Mouse (Mus musculus) limb, embryonic 10.5 days (tissue): ENCODE measurements around the gene Tnfrsf1a. TPM values are rescaled to one million over a fixed set of nuclear protein-coding genes. Genes with fewer than 3 reads are reported as not detected.
A peak's percentile ranks its signal among the peaks of the same experiment; 100 is the strongest.

Source experiments
- DNase-seq: peaks from one replicate; pipeline ENCODE4 v3.0.0-alpha.2; 2017; ENCODE audit warnings: low spot score
- H3K27ac ChIP-seq: fragments of 300-500 bp; sonication (generic); 2 replicates; pipeline ENCODE4 v1.5.1; 2016; ENCODE audit warnings: mild to moderate bottlenecking
- H3K27me3 ChIP-seq: fragments of 300-500 bp; sonication (generic); 2 replicates; pipeline ENCODE4 v1.6.1; 2016; ENCODE audit warnings: low read depth, mild to moderate bottlenecking; ENCODE audit not compliant: poor library complexity, severe bottlenecking
- H3K36me3 ChIP-seq: fragments of 300-500 bp; sonication (generic); 2 replicates; pipeline ENCODE4 v1.6.1; 2016; ENCODE audit warnings: mild to moderate bottlenecking, moderate library complexity
- H3K4me1 ChIP-seq: fragments of 300-500 bp; sonication (generic); 2 replicates; pipeline ENCODE4 v1.6.1; 2016
- H3K4me3 ChIP-seq: fragments of 300-500 bp; sonication (generic); 2 replicates; pipeline ENCODE4 v1.5.1; 2016; ENCODE audit warnings: mild to moderate bottlenecking, moderate library complexity
- H3K9me3 ChIP-seq: fragments of 300-500 bp; sonication (generic); replicated peaks from 2 replicates; pipeline ENCODE4 v1.6.1; 2016; ENCODE audit warnings: mild to moderate bottlenecking
- WGBS: fragments of 180-500 bp; shearing (Covaris S2); methylation state at CpG from one replicate; pipeline ENCODE4 v1.1.7; 2016; 5-methylcytosine and 5-hydroxymethylcytosine counted together
- polyA plus RNA-seq: library from polyadenylated mRNA; unstranded; fragments of >200 nt; fragmentation: Nextera tagmentation; extraction: Ambion mirVana; gene quantifications from 2 replicates; pipeline ENCODE4 v1.2.1, GENCODE M21; 2016

The Tnfrsf1a gene
- polyA plus RNA-seq, 1 experiment from 2014 or later = 41.8 TPM

DNA sequence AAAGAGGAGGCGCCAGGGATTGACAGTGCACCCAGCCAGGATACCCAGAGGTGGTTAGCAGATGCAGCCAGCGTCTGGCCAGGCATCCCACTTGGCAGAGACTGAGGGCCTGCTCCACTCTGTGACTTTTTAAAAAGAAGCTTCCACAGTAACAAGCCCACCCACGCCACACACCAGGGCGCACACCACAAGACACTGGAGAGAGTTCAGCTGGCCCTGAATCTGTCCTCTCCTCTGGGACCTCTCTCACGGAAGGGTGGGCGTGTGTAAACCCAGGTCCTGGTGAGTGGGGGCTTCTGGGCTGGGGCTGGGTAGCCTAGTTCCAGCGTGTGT is 35.0 kb upstream of the Tnfrsf1a start:
- peak overlapping the region; percentile 93 for H3K27ac ChIP-seq
- no peak for DNase-seq
- WGBS = 63% methylated on average over 7 of the region's 7 CpGs

DNA sequence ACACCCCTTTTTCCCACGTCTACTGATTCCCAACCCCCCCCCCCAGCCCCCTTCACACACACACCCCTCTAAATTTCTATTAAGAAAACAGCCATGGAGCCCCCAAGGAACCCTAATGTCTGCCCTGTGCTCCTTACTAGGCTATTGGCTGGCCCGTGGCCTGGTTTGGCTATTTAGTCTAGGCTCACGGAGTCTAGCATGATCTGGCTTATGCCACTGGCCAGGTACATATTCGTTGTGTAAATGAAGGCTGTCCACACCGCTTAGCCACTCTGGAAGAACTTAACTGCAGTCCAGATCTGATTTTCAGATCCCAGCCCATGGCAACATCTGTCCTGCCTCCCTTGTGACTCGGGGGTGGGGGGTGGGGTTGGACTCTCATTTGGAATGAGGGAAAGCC is 34.4 kb upstream of the Tnfrsf1a start:
- WGBS = 71% methylated on average over 6 of the region's 6 CpGs

More for the DNA sequence above, 35.0 kb upstream of the Tnfrsf1a start:
- Histone ChIP-seq H3K36me3 (peaks cover 22% of the 10 kb centered on the region), H3K9me3 (no peaks in the 10 kb centered on the region), H3K4me1 (peaks cover 39% of the 10 kb centered on the region), H3K4me3 (peak overlapping the region; percentile 56), H3K27me3 (peaks cover 12% of the 10 kb centered on the region)

DNA sequence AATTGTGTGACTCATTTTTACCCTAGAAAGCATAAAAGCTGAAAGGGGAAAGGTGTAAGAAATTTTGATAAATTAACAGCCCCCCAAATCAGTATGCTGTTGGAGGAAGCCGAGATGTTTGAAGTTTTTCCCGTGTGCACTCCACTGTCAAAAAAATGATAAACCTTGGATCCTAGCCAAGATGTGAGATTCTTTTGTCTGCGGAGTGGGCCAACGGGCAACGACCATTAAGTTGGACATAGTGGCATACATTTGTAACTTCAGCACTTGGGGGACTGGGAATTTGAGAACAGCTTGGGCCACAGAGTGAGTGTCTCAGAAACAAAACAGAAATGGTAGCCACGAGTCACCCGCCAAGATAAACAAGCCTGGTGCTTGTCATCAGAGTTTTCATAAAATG is 32.1 kb upstream of the Tnfrsf1a start:
- H3K4me1 ChIP-seq = peaks cover 38% of the 10 kb centered on the region
- H3K27me3 ChIP-seq = peaks cover 41% of the 10 kb centered on the region
- H3K27ac ChIP-seq = no peak overlapping the region
- no peaks in the 10 kb centered on the region for H3K9me3 ChIP-seq
- H3K4me3 ChIP-seq = no peak overlapping the region
- 81% methylated on average over 7 of the region's 7 CpGs for WGBS
- no peak for DNase-seq
- peaks cover 5% of the 10 kb centered on the region; the same call in 1 of the 2 replicates for H3K36me3 ChIP-seq

More for the DNA sequence above, 34.4 kb upstream of the Tnfrsf1a start:
- Histone ChIP-seq H3K4me3 (no peak overlapping the region), H3K27ac (peak overlapping the region; percentile 93), H3K9me3 (no peaks in the 10 kb centered on the region), H3K36me3 (peaks cover 17% of the 10 kb centered on the region), H3K27me3 (peaks cover 18% of the 10 kb centered on the region), H3K4me1 (peaks cover 34% of the 10 kb centered on the region)
- no peak for DNase-seq

DNA sequence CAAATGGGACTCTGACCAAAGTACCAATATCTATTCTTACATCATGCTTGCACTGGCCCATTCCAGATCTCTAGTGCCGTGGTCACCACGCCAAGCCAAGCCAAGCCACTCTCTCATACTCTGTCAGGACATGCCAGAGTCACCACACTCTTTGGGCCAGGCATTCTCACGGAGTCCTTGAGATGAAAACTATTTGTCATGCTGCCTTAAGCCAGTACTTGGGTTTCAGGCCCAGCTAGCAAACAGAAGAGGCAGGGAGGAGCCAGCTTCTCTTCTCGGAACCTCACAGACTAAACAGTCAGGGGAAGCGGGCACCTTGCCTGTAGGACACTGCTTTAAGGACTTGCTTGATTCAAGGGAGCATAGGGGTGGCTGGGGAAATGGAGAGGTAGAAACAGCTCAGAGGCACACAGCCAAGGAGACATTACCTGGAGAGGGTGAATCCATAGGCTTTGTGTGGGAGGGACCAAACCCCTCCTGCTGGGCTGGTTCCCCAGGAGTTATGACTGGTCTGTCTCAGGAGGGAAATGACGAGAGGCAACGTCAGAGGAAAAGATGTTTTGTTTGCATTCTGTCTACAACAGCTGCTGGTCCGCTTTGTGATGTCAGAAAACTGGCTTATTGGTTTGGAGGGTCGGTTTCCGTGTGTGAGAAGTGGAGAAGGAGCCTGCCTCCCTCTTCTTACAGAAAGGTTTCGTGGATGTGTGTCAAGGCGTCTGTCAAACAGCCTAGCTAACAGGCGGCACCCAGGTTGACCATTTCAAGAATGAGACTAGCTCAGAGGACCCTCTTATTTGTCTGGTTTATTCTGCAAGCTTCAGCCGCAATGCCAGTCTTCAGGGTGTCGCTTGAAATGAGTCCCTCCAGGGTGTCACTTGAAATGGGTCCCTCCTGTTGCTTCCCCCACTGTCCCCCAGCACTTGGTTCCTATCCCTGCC is 29.9 kb upstream of the Tnfrsf1a start:
- H3K36me3 ChIP-seq = no peaks in the 10 kb centered on the region
- H3K27ac ChIP-seq = no peak overlapping the region
- H3K27me3 ChIP-seq = peaks cover 59% of the 10 kb centered on the region
- H3K4me1 ChIP-seq = peaks cover 19% of the 10 kb centered on the region
- no peaks in the 10 kb centered on the region for H3K9me3 ChIP-seq
- H3K4me3 ChIP-seq = no peak overlapping the region
- no peak for DNase-seq
- 70% methylated on average over 15 of the region's 15 CpGs for WGBS

DNA sequence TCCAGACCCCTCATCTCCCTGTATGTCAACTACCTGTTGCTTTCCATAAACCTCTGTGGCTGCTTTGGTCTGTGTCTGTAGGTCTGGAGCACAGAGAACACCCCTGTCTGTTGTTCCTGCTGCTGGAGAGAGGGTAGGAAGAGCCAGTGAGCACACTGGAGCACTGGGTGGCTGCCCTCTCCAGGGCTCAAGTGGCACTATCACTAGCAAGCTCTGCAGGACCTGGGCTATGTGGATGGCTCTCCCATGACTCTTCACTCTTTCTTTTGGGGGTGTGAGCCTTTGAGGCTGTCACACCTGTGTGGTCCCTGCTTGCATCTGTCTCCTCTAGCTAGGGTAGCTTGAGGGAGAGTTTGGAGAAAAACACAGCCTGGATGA is 29.3 kb upstream of the Tnfrsf1a start:
- H3K36me3 ChIP-seq = no peaks in the 10 kb centered on the region
- no peak for DNase-seq
- no peak overlapping the region for H3K4me3 ChIP-seq
- no peaks in the 10 kb centered on the region for H3K9me3 ChIP-seq
- H3K27me3 ChIP-seq = peaks cover 64% of the 10 kb centered on the region
- no peak overlapping the region for H3K27ac ChIP-seq
- H3K4me1 ChIP-seq = peaks cover 13% of the 10 kb centered on the region

DNA sequence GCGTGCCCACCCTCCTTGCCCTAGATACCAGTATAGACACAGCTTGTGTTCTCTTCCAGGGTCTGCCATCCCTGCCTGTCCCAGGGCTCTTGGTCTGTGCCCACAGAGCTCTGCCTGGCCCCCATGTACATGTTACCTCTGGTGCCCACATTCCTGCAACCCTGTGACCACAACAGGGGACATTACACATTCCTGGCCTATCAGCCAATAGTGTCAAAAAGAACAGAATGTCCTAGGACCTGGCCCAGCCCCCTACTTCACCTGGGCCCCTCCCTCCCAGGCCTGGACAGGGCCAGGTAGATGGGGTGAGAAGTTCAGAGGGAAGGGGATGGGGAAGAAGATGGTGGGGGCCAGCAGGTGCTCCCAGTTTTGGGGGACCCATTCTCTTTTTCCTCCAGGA is 28.8 kb upstream of the Tnfrsf1a start, which contains the start of gene Scnn1a:
Gene Scnn1a (plus strand): TSS at position 337 of the 400 bp plus-strand sequence.
- 83% methylated on average over 1 of the region's 1 CpGs for WGBS
- Histone ChIP-seq H3K27me3 (peaks cover 65% of the 10 kb centered on the region), H3K9me3 (no peaks in the 10 kb centered on the region), H3K27ac (no peak within 1 kb of the TSS), H3K4me3 (peak within 1 kb of the TSS; percentile 2; the same call in 1 of the 2 replicates), H3K4me1 (peaks cover 12% of the 10 kb centered on the region), H3K36me3 (no peaks in the 10 kb centered on the region)
- DNase-seq = no peak

DNA sequence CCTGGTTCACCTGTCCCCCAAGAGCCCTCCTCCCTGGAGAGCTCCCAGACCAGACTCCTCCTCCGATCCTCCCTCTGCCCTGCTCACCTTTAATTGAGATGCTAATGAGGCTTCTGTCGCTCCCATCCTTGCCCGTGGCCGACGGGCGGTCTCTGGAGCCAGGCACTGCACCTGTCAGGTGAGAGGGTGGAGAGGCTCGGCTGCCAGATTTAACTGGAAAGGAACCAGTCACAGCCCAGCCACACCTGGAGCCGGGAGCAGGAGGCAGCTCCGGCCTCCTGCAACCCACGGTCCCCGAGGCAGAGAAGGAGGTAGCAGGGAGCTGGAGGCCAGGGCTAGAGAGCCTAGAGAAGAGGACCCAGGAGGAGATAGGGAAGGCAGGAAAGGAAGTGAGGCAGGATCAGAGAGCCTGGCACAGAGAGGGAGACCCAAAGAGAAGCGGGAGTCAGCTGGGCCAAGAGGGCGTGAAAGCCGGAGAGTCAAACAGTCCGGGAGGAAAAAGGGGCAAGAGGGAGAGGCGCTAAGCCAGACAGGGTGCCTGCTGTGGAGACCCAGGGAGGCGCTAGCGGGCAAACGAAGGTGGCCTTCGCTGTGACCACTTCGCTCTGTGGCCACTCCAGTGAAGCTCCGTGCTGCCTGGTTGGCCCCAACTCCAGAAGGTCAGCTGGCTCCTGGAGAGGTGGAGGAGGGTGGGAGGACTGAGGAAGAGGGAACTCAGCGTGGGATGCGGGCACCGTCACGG is 27.9 kb upstream of the Tnfrsf1a start:
- Histone ChIP-seq H3K4me3 (peak overlapping the region; percentile 2; the same call in 1 of the 2 replicates), H3K27ac (no peak overlapping the region), H3K27me3 (peaks cover 65% of the 10 kb centered on the region), H3K4me1 (peaks cover 12% of the 10 kb centered on the region), H3K36me3 (no peaks in the 10 kb centered on the region), H3K9me3 (no peaks in the 10 kb centered on the region)
- 5% methylated on average over 26 of the region's 26 CpGs for WGBS
- DNase-seq = no peak

DNA sequence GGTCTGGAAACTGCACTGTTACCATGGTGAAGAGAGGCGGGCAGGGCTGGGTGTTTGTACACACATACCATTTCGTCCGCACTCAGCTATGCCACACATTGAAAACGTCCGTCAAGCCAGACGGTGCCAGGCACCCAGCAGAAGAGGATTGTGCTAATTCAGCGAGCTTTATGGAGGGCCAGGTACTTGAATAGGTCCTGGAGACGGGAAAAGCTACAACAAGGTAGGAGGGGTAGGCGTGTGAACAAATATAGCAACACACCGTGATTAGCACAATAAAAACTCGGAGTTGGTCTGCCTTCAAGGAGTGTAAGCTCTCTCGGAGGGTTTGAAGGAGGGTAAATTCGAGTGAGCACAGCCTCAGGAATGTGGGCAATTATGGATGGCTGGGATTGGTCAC is 26.4 kb upstream of the Tnfrsf1a start:
- Histone ChIP-seq H3K27me3 (peaks cover 62% of the 10 kb centered on the region), H3K4me3 (no peak overlapping the region), H3K4me1 (peaks cover 12% of the 10 kb centered on the region), H3K9me3 (no peaks in the 10 kb centered on the region), H3K27ac (no peak overlapping the region), H3K36me3 (no peaks in the 10 kb centered on the region)
- no peak for DNase-seq
- WGBS = 68% methylated on average over 13 of the region's 13 CpGs

DNA sequence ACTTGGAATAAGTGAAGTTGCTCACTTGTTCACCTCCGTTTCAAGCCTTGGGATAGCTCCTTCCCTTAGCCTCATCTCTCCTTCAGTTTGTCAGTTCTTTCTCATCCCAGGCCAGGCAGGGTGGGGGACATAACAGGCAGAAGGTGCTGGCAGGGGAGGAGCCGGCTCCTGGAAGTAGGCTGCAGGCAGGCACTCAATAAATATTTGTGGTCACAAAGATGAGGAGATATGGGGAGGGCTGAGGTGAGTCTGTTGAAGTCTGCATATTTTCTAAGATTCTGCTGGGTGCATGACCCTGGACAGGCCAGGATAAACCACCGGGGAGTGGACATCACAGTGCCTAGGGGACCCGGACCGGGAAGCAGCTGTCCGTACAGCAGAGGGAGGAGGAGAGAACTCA is 25.6 kb upstream of the Tnfrsf1a start:
- no peak overlapping the region for H3K4me3 ChIP-seq
- H3K27ac ChIP-seq = no peak overlapping the region
- no peaks in the 10 kb centered on the region for H3K9me3 ChIP-seq
- H3K4me1 ChIP-seq = peaks cover 12% of the 10 kb centered on the region
- WGBS = 55% methylated on average over 6 of the region's 6 CpGs
- H3K27me3 ChIP-seq = peaks cover 59% of the 10 kb centered on the region
- H3K36me3 ChIP-seq = no peaks in the 10 kb centered on the region
- DNase-seq = no peak

DNA sequence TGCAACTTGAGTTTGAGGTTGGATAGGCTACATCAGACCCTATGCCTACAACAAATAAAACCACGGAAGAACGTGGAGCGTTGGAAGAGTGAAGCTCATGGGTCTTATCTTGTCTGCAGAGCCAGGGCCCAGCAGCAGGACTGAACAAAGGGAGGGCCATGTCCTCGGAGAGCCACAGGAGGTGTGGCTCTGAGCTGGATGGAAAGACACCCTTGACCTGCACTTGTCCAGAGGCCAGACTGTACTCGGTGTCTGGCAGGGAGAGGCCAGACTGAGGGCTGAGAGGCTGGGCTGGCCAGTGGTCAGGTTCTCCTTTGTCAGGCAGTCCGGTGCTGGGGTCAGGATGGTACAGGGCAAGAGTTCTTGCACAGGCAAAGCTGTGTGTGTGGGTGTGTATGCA is 23.8 kb upstream of the Tnfrsf1a start:
- H3K9me3 ChIP-seq = no peaks in the 10 kb centered on the region
- DNase-seq = no peak
- peaks cover 41% of the 10 kb centered on the region for H3K27me3 ChIP-seq
- no peaks in the 10 kb centered on the region for H3K36me3 ChIP-seq
- H3K4me1 ChIP-seq = peaks cover 17% of the 10 kb centered on the region
- 79% methylated on average over 6 of the region's 6 CpGs for WGBS
- no peak overlapping the region for H3K4me3 ChIP-seq
- H3K27ac ChIP-seq = no peak overlapping the region

DNA sequence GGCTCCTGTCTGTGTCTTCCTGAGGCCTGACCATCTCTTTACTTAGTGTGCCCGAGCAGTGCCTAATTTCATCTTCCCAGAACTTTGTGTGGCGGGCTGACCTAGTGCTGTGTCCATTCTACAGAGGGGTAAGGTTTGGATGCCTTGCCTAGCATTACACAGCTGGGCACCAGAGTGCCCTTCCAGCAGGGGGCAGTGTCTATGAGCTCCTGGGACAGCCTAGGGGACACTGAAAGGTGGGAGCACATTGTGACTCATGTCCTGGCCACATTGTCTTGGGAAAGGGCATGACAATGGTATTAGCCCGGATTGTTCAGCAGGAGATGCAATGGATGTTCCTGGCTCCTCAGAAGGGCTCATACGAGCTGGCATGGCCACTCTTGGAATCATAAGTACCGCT is 20.9 kb upstream of the Tnfrsf1a start:
- H3K36me3 ChIP-seq = no peaks in the 10 kb centered on the region
- DNase-seq = no peak
- H3K4me1 ChIP-seq = peaks cover 11% of the 10 kb centered on the region
- H3K27ac ChIP-seq = no peak overlapping the region
- H3K9me3 ChIP-seq = no peaks in the 10 kb centered on the region
- 84% methylated on average over 5 of the region's 5 CpGs for WGBS
- no peak overlapping the region for H3K4me3 ChIP-seq
- H3K27me3 ChIP-seq = peaks cover 12% of the 10 kb centered on the region

DNA sequence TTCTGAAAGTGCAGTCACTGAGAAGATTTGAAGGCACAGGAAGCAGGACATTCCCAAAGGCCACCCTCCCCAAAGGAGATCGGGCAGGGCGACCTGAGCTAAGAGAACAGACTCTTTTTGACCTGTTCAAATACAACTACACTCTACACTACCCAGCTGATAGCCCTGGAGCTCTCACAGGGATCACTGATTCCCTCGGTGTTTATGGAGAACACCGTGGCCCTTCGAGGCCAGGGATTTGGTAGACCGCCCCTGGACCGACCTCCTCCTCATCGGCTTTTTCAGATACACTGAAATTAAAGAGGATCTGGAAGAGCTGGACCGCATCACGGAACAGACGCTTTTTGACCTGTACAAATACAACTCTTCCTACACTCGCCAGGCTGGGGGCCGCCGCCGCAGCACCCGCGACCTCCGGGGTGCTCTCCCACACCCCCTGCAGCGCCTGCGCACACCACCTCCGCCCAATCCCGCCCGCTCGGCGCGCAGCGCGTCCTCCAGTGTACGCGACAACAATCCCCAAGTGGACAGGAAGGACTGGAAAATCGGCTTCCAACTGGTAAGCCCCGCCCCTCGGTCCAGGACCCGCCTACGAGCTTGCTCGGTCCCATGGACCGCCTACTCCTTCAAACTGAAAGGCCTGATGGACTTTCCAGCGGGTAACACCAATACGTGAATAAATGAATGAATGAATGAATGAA is 18.4 kb upstream of the Tnfrsf1a start:
- DNase-seq = peak; percentile 81
- Histone ChIP-seq H3K27me3 (no peaks in the 10 kb centered on the region), H3K9me3 (no peaks in the 10 kb centered on the region), H3K4me1 (peaks cover 17% of the 10 kb centered on the region), H3K4me3 (peak overlapping the region; percentile 60), H3K27ac (peak overlapping the region; percentile 82), H3K36me3 (no peaks in the 10 kb centered on the region)
- 1% methylated on average over 39 of the region's 39 CpGs for WGBS
